28 mouse cellular contexts compared by ENCODE assay signal in the genomic region with DNA sequence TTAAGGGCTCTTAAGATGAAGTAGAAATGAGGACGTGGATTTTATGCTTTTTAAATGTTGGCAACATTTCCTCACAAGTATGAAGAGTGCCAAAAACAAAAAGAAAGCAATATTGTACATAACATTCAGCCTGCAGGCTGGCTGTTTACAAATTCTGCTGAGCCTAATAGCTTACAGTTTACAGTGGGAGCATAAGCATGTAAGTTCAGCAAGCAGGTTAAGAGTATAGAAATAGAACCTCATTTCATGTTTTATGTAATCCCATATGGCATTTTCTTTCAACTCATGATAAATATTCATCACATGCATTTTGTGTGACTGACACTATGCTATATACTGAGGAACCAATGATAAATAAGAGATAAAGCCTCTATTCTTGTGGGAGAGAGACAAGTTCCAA.
"Had no signal": no experiment of that assay in that cellular context is flagged by ENCODE, and none has a peak within 500 bp of the region (broad histone marks: within the 10 kb centered on the region; RNA-seq: fewer than 3 reads in every experiment).

No protein-coding gene starts in this region.

- H3K36me3 ChIP-seq: heart, embryonic 13.5 days; heart, embryonic 15.5 days; hindbrain, embryonic 13.5 days; hindbrain, embryonic 15.5 days; kidney, embryonic 15.5 days; limb, embryonic 10.5 days; limb, embryonic 12.5 days; liver, embryonic 13.5 days; liver, embryonic 15.5 days had no signal

- H3K4me3 ChIP-seq: heart, adult 2 months; heart, embryonic 13.5 days; heart, embryonic 15.5 days; hindbrain, embryonic 13.5 days; hindbrain, embryonic 15.5 days; kidney, embryonic 15.5 days; limb, embryonic 10.5 days; limb, embryonic 12.5 days; liver, embryonic 13.5 days; liver, embryonic 15.5 days had no signal

- DNase-seq: gastrocnemius, postnatal 14 days; gastrocnemius, postnatal 36 days; heart, adult 11 months; heart, adult 2 months; heart, postnatal 14 days; heart, postnatal 36 days; kidney, adult 11 months; kidney, adult 2 months; kidney, adult 9 months; kidney, postnatal 14 days; kidney, postnatal 36 days; layer of hippocampus, adult 9-11 months; layer of hippocampus, postnatal 36 days; liver; liver, embryonic 13.5 days had no signal

- H3K9me3 ChIP-seq: heart, embryonic 13.5 days; heart, embryonic 15.5 days; hindbrain, embryonic 13.5 days; hindbrain, embryonic 15.5 days; kidney, embryonic 15.5 days; limb, embryonic 10.5 days; limb, embryonic 12.5 days; liver, embryonic 13.5 days; liver, embryonic 15.5 days had no signal

- H3K4me2 ChIP-seq: heart, embryonic 11.5 days; heart, embryonic 13.5 days; heart, embryonic 15.5 days; hindbrain, embryonic 13.5 days; hindbrain, embryonic 15.5 days; kidney, embryonic 15.5 days; limb, embryonic 12.5 days; liver, embryonic 11.5 days; liver, embryonic 13.5 days; liver, embryonic 15.5 days had no signal

- H3K9ac ChIP-seq: heart, embryonic 13.5 days; heart, embryonic 15.5 days; hindbrain, embryonic 13.5 days; hindbrain, embryonic 15.5 days; kidney, embryonic 15.5 days; limb, embryonic 12.5 days; liver, embryonic 13.5 days; liver, embryonic 15.5 days had no signal

- H3K27me3 ChIP-seq: heart, embryonic 13.5 days; heart, embryonic 15.5 days; hindbrain, embryonic 13.5 days; hindbrain, embryonic 15.5 days; kidney, embryonic 15.5 days; limb, embryonic 12.5 days; liver, embryonic 13.5 days; liver, embryonic 15.5 days had no signal

- H3K27ac ChIP-seq: heart, adult 2 months; heart, embryonic 13.5 days; heart, embryonic 15.5 days; hindbrain, embryonic 13.5 days; hindbrain, embryonic 15.5 days; hindbrain, postnatal 0 days; kidney, embryonic 15.5 days; kidney, postnatal 0 days; limb, embryonic 10.5 days; limb, embryonic 12.5 days; liver, embryonic 13.5 days; liver, embryonic 15.5 days had no signal

- H3K4me1 ChIP-seq: heart, embryonic 13.5 days; heart, embryonic 15.5 days; hindbrain, embryonic 15.5 days; kidney, embryonic 15.5 days; limb, embryonic 10.5 days; limb, embryonic 12.5 days; liver, embryonic 13.5 days; liver, embryonic 15.5 days had no signal

- ATAC-seq: hindbrain, postnatal 0 days; intestine, embryonic 16.5 days had no signal
